Mouse (Mus musculus): ENCODE measurements around the gene Pold4. TPM values are rescaled to one million over a fixed set of nuclear protein-coding genes. Genes with fewer than 3 reads are reported as not detected.

Pold4 gene
- 14.7 and 15.2 TPM in 2 replicates for polyA plus RNA-seq (2014; fragmentation: Nextera tagmentation; extraction: Ambion mirVana)

GRCm38 (mm10) chr19:4231253-4232185, at the start of gene Pold4:
Pold4 (plus strand) TSS chr19:4231899.
- 14% methylated on average over 26 of the region's 26 CpGs for WGBS
- peaks cover 3% of the 10 kb centered on the region; the same call in 1 of the 2 replicates for H3K4me1 ChIP-seq (ENCODE audit: control insufficient read depth, insufficient read depth, low read length)

GRCm38 (mm10) chr19:4183689-4184088, 48.0 kb upstream of the Pold4 start:
- H3K27ac ChIP-seq (ENCODE audit: low read depth, low read length), result no peak overlapping the region
- no peaks in the 10 kb centered on the region for H3K36me3 ChIP-seq (ENCODE audit: control insufficient read depth, insufficient read depth, low read length)
- no peak for ATAC-seq (ENCODE audit: insufficient read depth, low FRiP score, low TSS enrichment)
- DNase-seq (ENCODE audit: low spot score), result no peak
- no peak overlapping the region for H3K4me2 ChIP-seq (ENCODE audit: low read depth)
- no peak overlapping the region for H3K9ac ChIP-seq (ENCODE audit: low read length)
- H3K4me1 ChIP-seq (ENCODE audit: control insufficient read depth, insufficient read depth, low read length), result peaks cover 6% of the 10 kb centered on the region
- H3K9me3 ChIP-seq (ENCODE audit: control insufficient read depth, low read length), result no peaks in the 10 kb centered on the region
- no peak overlapping the region for H3K4me3 ChIP-seq (ENCODE audit: low read depth, low read length)
- 74% methylated on average over 2 of the region's 2 CpGs for WGBS
- H3K27me3 ChIP-seq (ENCODE audit: control insufficient read depth, insufficient read depth, low read length), result no peaks in the 10 kb centered on the region

More at GRCm38 (mm10) chr19:4231253-4232185, at the start of gene Pold4:
- Histone ChIP-seq H3K4me2 (ENCODE audit: low read depth) (peak within 1 kb of the TSS; percentile 74), H3K27me3 (ENCODE audit: control insufficient read depth, insufficient read depth, low read length) (no peaks in the 10 kb centered on the region), H3K27ac (ENCODE audit: low read depth, low read length) (no peak within 1 kb of the TSS), H3K36me3 (ENCODE audit: control insufficient read depth, insufficient read depth, low read length) (no peaks in the 10 kb centered on the region), H3K9me3 (ENCODE audit: control insufficient read depth, low read length) (no peaks in the 10 kb centered on the region), H3K9ac (ENCODE audit: low read length) (peak within 1 kb of the TSS; percentile 57), H3K4me3 (ENCODE audit: low read depth, low read length) (peak within 1 kb of the TSS; percentile 46)
- ATAC-seq (ENCODE audit: insufficient read depth, low FRiP score, low TSS enrichment) (peak; percentile 89), DNase-seq (ENCODE audit: low spot score) (peak; percentile 88)

- DNase-seq (ENCODE audit: low spot score), result no peak
- peaks cover 6% of the 10 kb centered on the region for H3K4me1 ChIP-seq (ENCODE audit: control insufficient read depth, insufficient read depth, low read length)
- H3K9me3 ChIP-seq (ENCODE audit: control insufficient read depth, low read length), result no peaks in the 10 kb centered on the region
- 61% methylated on average over 15 of the region's 15 CpGs for WGBS
- H3K4me3 ChIP-seq (ENCODE audit: low read depth, low read length), result no peak overlapping the region
- H3K27me3 ChIP-seq (ENCODE audit: control insufficient read depth, insufficient read depth, low read length), result no peaks in the 10 kb centered on the region
- H3K9ac ChIP-seq (ENCODE audit: low read length), result no peak overlapping the region
- no peak overlapping the region for H3K27ac ChIP-seq (ENCODE audit: low read depth, low read length)
- H3K4me2 ChIP-seq (ENCODE audit: low read depth), result no peak overlapping the region
- no peaks in the 10 kb centered on the region for H3K36me3 ChIP-seq (ENCODE audit: control insufficient read depth, insufficient read depth, low read length)
- no peak for ATAC-seq (ENCODE audit: insufficient read depth, low FRiP score, low TSS enrichment)
Observed at GRCm38 (mm10) chr19:4184976-4185975, 46.4 kb upstream of the Pold4 start.

GRCm38 (mm10) chr19:4187303-4187702, 44.4 kb upstream of the Pold4 start:
- Histone ChIP-seq H3K4me2 (ENCODE audit: low read depth) (no peak overlapping the region), H3K4me3 (ENCODE audit: low read depth, low read length) (no peak overlapping the region), H3K27me3 (ENCODE audit: control insufficient read depth, insufficient read depth, low read length) (no peaks in the 10 kb centered on the region), H3K27ac (ENCODE audit: low read depth, low read length) (no peak overlapping the region), H3K4me1 (ENCODE audit: control insufficient read depth, insufficient read depth, low read length) (peaks cover 6% of the 10 kb centered on the region), H3K9me3 (ENCODE audit: control insufficient read depth, low read length) (no peaks in the 10 kb centered on the region), H3K9ac (ENCODE audit: low read length) (no peak overlapping the region), H3K36me3 (ENCODE audit: control insufficient read depth, insufficient read depth, low read length) (no peaks in the 10 kb centered on the region)
- WGBS, result 75% methylated on average over 3 of the region's 3 CpGs
- ATAC-seq (ENCODE audit: insufficient read depth, low FRiP score, low TSS enrichment) (no peak), DNase-seq (ENCODE audit: low spot score) (no peak)

GRCm38 (mm10) chr19:4189051-4189620, 42.6 kb upstream of the Pold4 start:
- Histone ChIP-seq H3K4me2 (ENCODE audit: low read depth) (no peak overlapping the region), H3K4me3 (ENCODE audit: low read depth, low read length) (no peak overlapping the region), H3K9me3 (ENCODE audit: control insufficient read depth, low read length) (no peaks in the 10 kb centered on the region), H3K27me3 (ENCODE audit: control insufficient read depth, insufficient read depth, low read length) (no peaks in the 10 kb centered on the region), H3K9ac (ENCODE audit: low read length) (no peak overlapping the region), H3K36me3 (ENCODE audit: control insufficient read depth, insufficient read depth, low read length) (peaks cover 3% of the 10 kb centered on the region), H3K4me1 (ENCODE audit: control insufficient read depth, insufficient read depth, low read length) (peaks cover 8% of the 10 kb centered on the region), H3K27ac (ENCODE audit: low read depth, low read length) (no peak overlapping the region)
- 84% methylated on average over 12 of the region's 12 CpGs for WGBS
- DNase-seq (ENCODE audit: low spot score), result no peak
- no peak for ATAC-seq (ENCODE audit: insufficient read depth, low FRiP score, low TSS enrichment)

GRCm38 (mm10) chr19:4190831-4191334, 40.8 kb upstream of the Pold4 start, which contains the start of gene Tbc1d10c:
Tbc1d10c (minus strand) TSS chr19:4191284.
- Histone ChIP-seq H3K27me3 (ENCODE audit: control insufficient read depth, insufficient read depth, low read length) (no peaks in the 10 kb centered on the region), H3K36me3 (ENCODE audit: control insufficient read depth, insufficient read depth, low read length) (peaks cover 12% of the 10 kb centered on the region), H3K4me2 (ENCODE audit: low read depth) (peak within 1 kb of the TSS; percentile 90), H3K4me1 (ENCODE audit: control insufficient read depth, insufficient read depth, low read length) (peaks cover 10% of the 10 kb centered on the region), H3K27ac (ENCODE audit: low read depth, low read length) (peak within 1 kb of the TSS; percentile 85), H3K9ac (ENCODE audit: low read length) (peak within 1 kb of the TSS; percentile 96), H3K9me3 (ENCODE audit: control insufficient read depth, low read length) (no peaks in the 10 kb centered on the region), H3K4me3 (ENCODE audit: low read depth, low read length) (peak within 1 kb of the TSS; percentile 98)
- DNase-seq (ENCODE audit: low spot score) (no peak), ATAC-seq (ENCODE audit: insufficient read depth, low FRiP score, low TSS enrichment) (no peak)
- WGBS, result 68% methylated on average over 4 of the region's 4 CpGs

GRCm38 (mm10) chr19:4191528-4192250, 40.0 kb upstream of the Pold4 start, which contains the start of gene Ppp1ca:
Ppp1ca (plus strand) TSS chr19:4192065.
- 6% methylated on average over 44 of the region's 47 CpGs for WGBS
- H3K4me3 ChIP-seq (ENCODE audit: low read depth, low read length), result peak within 1 kb of the TSS; percentile 98
- H3K36me3 ChIP-seq (ENCODE audit: control insufficient read depth, insufficient read depth, low read length), result peaks cover 14% of the 10 kb centered on the region
- H3K27ac ChIP-seq (ENCODE audit: low read depth, low read length), result peak within 1 kb of the TSS; percentile 85
- no peaks in the 10 kb centered on the region for H3K9me3 ChIP-seq (ENCODE audit: control insufficient read depth, low read length)
- H3K9ac ChIP-seq (ENCODE audit: low read length), result peak within 1 kb of the TSS; percentile 96
- peak; percentile 99 for DNase-seq (ENCODE audit: low spot score)
- ATAC-seq (ENCODE audit: insufficient read depth, low FRiP score, low TSS enrichment), result peak; percentile 92
- H3K4me2 ChIP-seq (ENCODE audit: low read depth), result peak within 1 kb of the TSS; percentile 90
- peaks cover 10% of the 10 kb centered on the region for H3K4me1 ChIP-seq (ENCODE audit: control insufficient read depth, insufficient read depth, low read length)
- H3K27me3 ChIP-seq (ENCODE audit: control insufficient read depth, insufficient read depth, low read length), result no peaks in the 10 kb centered on the region

Measured in neural tube, embryonic 11.5 days (tissue).